Mouse (Mus musculus) CH12.LX (cell line): ENCODE measurements around the gene Pigo. TPM values are rescaled to one million over a fixed set of nuclear protein-coding genes. Genes with fewer than 3 reads are reported as not detected.

ENCODE experiments used
- DNase-seq: peaks from one replicate; pipeline ENCODE4 v3.0.0-alpha.2; 2013; ENCODE audit errors: extremely low read depth
- H3K27ac ChIP-seq: 2 replicates; pipeline ENCODE4 v1.5.1; 2012; ENCODE audit warnings: low read depth, mild to moderate bottlenecking, control low read depth, moderate library complexity; ENCODE audit not compliant: insufficient read depth
- H3K27me3 ChIP-seq: replicated peaks from 2 replicates; pipeline ENCODE3; 2012; ENCODE audit warnings: inconsistent platforms
- H3K36me3 ChIP-seq, 2 experiments: replicated peaks in 1 of 2; 2 replicates each; pipeline versions ENCODE3 to v1.6.1; 2012; ENCODE audit warnings: inconsistent platforms in 1 of 2, low read length in 1 of 2, mild to moderate bottlenecking in 1 of 2, mixed read lengths in 1 of 2, moderate library complexity in 1 of 2; ENCODE audit not compliant: control insufficient read depth in 1 of 2, insufficient read depth in 1 of 2
- H3K4me1 ChIP-seq, 2 experiments: 2 replicates each; pipeline ENCODE4 v1.6.1; 2012; ENCODE audit warnings: inconsistent platforms in 1 of 2, moderate library complexity in 1 of 2; ENCODE audit not compliant: insufficient read depth in 2 of 2, control insufficient read depth in 1 of 2
- H3K4me2 ChIP-seq: 2 replicates; pipeline ENCODE4 v1.6.1; 2012; ENCODE audit warnings: low read depth, mild to moderate bottlenecking, control low read depth; ENCODE audit not compliant: poor library complexity, insufficient read depth, severe bottlenecking
- H3K4me3 ChIP-seq, 3 experiments: fragments of 150-350 bp in 1 of 3; sonication (generic) in 1 of 3; replicated peaks in 1 of 3; 2 replicates each; pipeline versions ENCODE3 to v1.5.1; 2011 to 2012; ENCODE audit warnings: low read depth in 2 of 3, low read length in 2 of 3, mild to moderate bottlenecking in 2 of 3, moderate library complexity in 2 of 3, control low read depth in 1 of 3, improper control_type of control experiment in 1 of 3, inconsistent platforms in 1 of 3, mixed read lengths in 1 of 3; ENCODE audit not compliant: poor library complexity in 1 of 3
- H3K79me2 ChIP-seq: replicated peaks from 2 replicates; pipeline ENCODE4 v1.6.1; 2012; ENCODE audit warnings: mild to moderate bottlenecking, moderate library complexity; ENCODE audit not compliant: control insufficient read depth, poor library complexity, insufficient read depth, severe bottlenecking; ENCODE audit errors: extremely low read depth
- H3K9ac ChIP-seq: 2 replicates; pipeline ENCODE4 v1.6.1; 2012; ENCODE audit warnings: low read depth, mild to moderate bottlenecking, control low read depth, moderate library complexity; ENCODE audit not compliant: insufficient read depth
- H3K9me3 ChIP-seq: replicated peaks from 2 replicates; pipeline ENCODE3; 2012; ENCODE audit warnings: low read length, inconsistent platforms, mixed read lengths
- CTCF ChIP-seq, 2 experiments: IDR thresholded peaks in 1 of 2; conservative IDR thresholded peaks in 1 of 2; 2 replicates each; pipeline ENCODE4 v1.5.1; 2011 to 2012; ENCODE audit warnings: low read depth in 2 of 2, low read length in 2 of 2, improper control_type of control experiment in 1 of 2, inconsistent platforms in 1 of 2, mild to moderate bottlenecking in 1 of 2, moderate library complexity in 1 of 2
- E2F4 ChIP-seq: IDR thresholded peaks from 2 replicates; pipeline ENCODE4 v1.6.1; 2011; ENCODE audit warnings: low read depth, low read length, improper control_type of control experiment; ENCODE audit not compliant: insufficient replicate concordance
- ELF1 ChIP-seq: IDR thresholded peaks from 2 replicates; pipeline ENCODE4 v1.6.1; 2014; ENCODE audit warnings: low read depth, mild to moderate bottlenecking, inconsistent platforms, low read length, improper control_type of control experiment
- EP300 ChIP-seq: IDR thresholded peaks from 2 replicates; pipeline ENCODE4 v1.6.1; 2011; ENCODE audit warnings: low read length, improper control_type of control experiment
- ETS1 ChIP-seq: conservative IDR thresholded peaks from 2 replicates; pipeline ENCODE4 v1.6.1; 2012; ENCODE audit warnings: low read depth, mild to moderate bottlenecking, inconsistent platforms, low read length, improper control_type of control experiment, moderate library complexity
- IRF4 ChIP-seq: IDR thresholded peaks from 2 replicates; pipeline ENCODE4 v1.6.1; 2014; ENCODE audit warnings: low read depth, mild to moderate bottlenecking, inconsistent platforms, low read length, improper control_type of control experiment
- JUND ChIP-seq: conservative IDR thresholded peaks from 2 replicates; pipeline ENCODE4 v1.6.1; 2011; ENCODE audit warnings: low read depth, low read length, improper control_type of control experiment
- MAFK ChIP-seq: IDR thresholded peaks from 2 replicates; pipeline ENCODE4 v1.6.1; 2011; ENCODE audit warnings: low read length, improper control_type of control experiment; ENCODE audit not compliant: insufficient replicate concordance
- MAX ChIP-seq: IDR thresholded peaks from 2 replicates; pipeline ENCODE4 v1.6.1; 2011; ENCODE audit warnings: low read length, improper control_type of control experiment
- MAZ ChIP-seq: IDR thresholded peaks from 2 replicates; pipeline ENCODE4 v1.6.1; 2012; ENCODE audit warnings: low read depth, mild to moderate bottlenecking, inconsistent platforms, low read length, improper control_type of control experiment, moderate library complexity
- NRF1 ChIP-seq: IDR thresholded peaks from 2 replicates; pipeline ENCODE4 v1.6.1; 2014; ENCODE audit warnings: low read depth, mild to moderate bottlenecking, inconsistent platforms, low read length, improper control_type of control experiment, moderate library complexity
- RAD21 ChIP-seq: IDR thresholded peaks from 2 replicates; pipeline ENCODE4 v1.6.1; 2011; ENCODE audit warnings: low read depth, mild to moderate bottlenecking, low read length, improper control_type of control experiment, moderate library complexity
- RCOR1 ChIP-seq: conservative IDR thresholded peaks from 2 replicates; pipeline ENCODE4 v1.6.1; 2012; ENCODE audit warnings: low read depth, mild to moderate bottlenecking, inconsistent platforms, low read length, improper control_type of control experiment
- SMC3 ChIP-seq: IDR thresholded peaks from 2 replicates; pipeline ENCODE4 v1.6.1; 2011; ENCODE audit warnings: low read depth, low read length, improper control_type of control experiment
- TBP ChIP-seq: conservative IDR thresholded peaks from 2 replicates; pipeline ENCODE4 v1.6.1; 2011; ENCODE audit warnings: low read depth, low read length, improper control_type of control experiment
- USF1 ChIP-seq: IDR thresholded peaks from 2 replicates; pipeline ENCODE4 v1.6.1; 2014; ENCODE audit warnings: low read depth, mild to moderate bottlenecking, inconsistent platforms, low read length, improper control_type of control experiment
- ZMIZ1 ChIP-seq: IDR thresholded peaks from 2 replicates; pipeline ENCODE4 v1.6.1; 2012; ENCODE audit warnings: low read depth, mild to moderate bottlenecking, inconsistent platforms, low read length, improper control_type of control experiment
- dilution Hi-C: fragments of 300-500 bp; cut with MboI; formaldehyde crosslinking; loops from 2 replicates; pipeline ENCODE4 v1.14.3; 2020; ENCODE audit warnings: low sequenced_read_pairs; ENCODE audit not compliant: extremely low pct_unique_long_range_greater_than_20kb, extremely low pct_ligation_motif_present
- in situ Hi-C: fragments of 300-500 bp; cut with MboI; formaldehyde crosslinking; loops from 3 replicates; pipeline ENCODE4 v1.14.3; 2019; ENCODE audit warnings: low sequenced_read_pairs, low pct_ligation_motif_present, low pct_unique_long_range_greater_than_20kb, mixed read lengths
- polyA plus RNA-seq: library from polyadenylated mRNA; unstranded; fragments of >175 nt; gene quantifications from 2 replicates; pipeline ENCODE4 v1.2.1, GENCODE M21; 2012; ENCODE audit warnings: low read depth; ENCODE audit not compliant: insufficient read length
- total RNA-seq, 2 experiments: library from RNA; depleted of rRNA; stranded (reverse); fragments of 300-350 nt in 1 of 2; fragments of >200 nt in 1 of 2; gene quantifications; 2 replicates each; pipeline ENCODE4 v1.2.3; 2012 to 2014

The Pigo gene
- total and polyA plus RNA-seq, 3 experiments, result 8.0 to 19.4 (median 18.7) TPM

- peaks cover 58 to 80% of the 10 kb centered on the region in 2 experiments for H3K36me3 ChIP-seq
- no peak overlapping the region for H3K27ac ChIP-seq
- peaks cover 7 to 13% of the 10 kb centered on the region in 2 experiments for H3K4me1 ChIP-seq
- H3K4me2 ChIP-seq, result no peak overlapping the region
- no peak overlapping the region for H3K4me3 ChIP-seq
- H3K9ac ChIP-seq, result no peak overlapping the region
- H3K27me3 ChIP-seq, result no peaks in the 10 kb centered on the region
- in situ Hi-C loops (loop anchor here (25.0 kb wide), 1 partner anchor 541 kb away; the partner anchor contains the start of genes Creb3 and Tln1), dilution Hi-C loops (no loop called here)
- no peak for TF ChIP-seq E2F4
- TF ChIP-seq MAZ, result no peak
- no peak for TF ChIP-seq TBP
- TF ChIP-seq MAFK, result no peak
- no peak for TF ChIP-seq RAD21
- no peak for TF ChIP-seq MAX
- no peak for TF ChIP-seq IRF4
- no peak for TF ChIP-seq ETS1
- TF ChIP-seq ZMIZ1, result no peak
- TF ChIP-seq EP300, result no peak
- no peak for DNase-seq
- no peaks in the 10 kb centered on the region for H3K9me3 ChIP-seq
- H3K79me2 ChIP-seq, result 0 out of 2 replicates have a peak, but pooled peaks cover 5% of the 10 kb centered on the region
Measured at GRCm38 (mm10) chr4:43020876-43021275, 4.7 kb downstream of the Pigo start.

- Histone ChIP-seq H3K4me1 (peaks cover 7 to 12% of the 10 kb centered on the region in 2 experiments), H3K9ac (no peak overlapping the region), H3K4me3 (no peak overlapping the region), H3K4me2 (no peak overlapping the region), H3K36me3 (peaks cover 58 to 80% of the 10 kb centered on the region in 2 experiments), H3K9me3 (no peaks in the 10 kb centered on the region), H3K79me2 (0 out of 2 replicates have a peak, but pooled peaks cover 5% of the 10 kb centered on the region), H3K27me3 (no peaks in the 10 kb centered on the region), H3K27ac (no peak overlapping the region)
- in situ Hi-C loops (loop anchor here (25.0 kb wide), 1 partner anchor 542 kb away; the partner anchor contains the start of genes Creb3 and Tln1), dilution Hi-C loops (no loop called here)
- TF ChIP-seq ZMIZ1, result no peak
- no peak for TF ChIP-seq ELF1
- TF ChIP-seq JUND, result no peak
- TF ChIP-seq RCOR1, result no peak
- no peak for TF ChIP-seq NRF1
- TF ChIP-seq USF1, result no peak
- TF ChIP-seq TBP, result no peak
- no peak for TF ChIP-seq CTCF (conservative IDR thresholded peaks at IDR 0.05 in 1 of 2, IDR thresholded peaks at IDR 0.05 in 1 of 2; ENCODE audit: low read depth in 2 of 2, low read length in 2 of 2)
- no peak for TF ChIP-seq SMC3
- no peak for DNase-seq
Measured at GRCm38 (mm10) chr4:43019641-43020465, 5.8 kb downstream of the Pigo start.
